9 mouse cellular contexts compared by ENCODE assay signal in the genomic region with DNA sequence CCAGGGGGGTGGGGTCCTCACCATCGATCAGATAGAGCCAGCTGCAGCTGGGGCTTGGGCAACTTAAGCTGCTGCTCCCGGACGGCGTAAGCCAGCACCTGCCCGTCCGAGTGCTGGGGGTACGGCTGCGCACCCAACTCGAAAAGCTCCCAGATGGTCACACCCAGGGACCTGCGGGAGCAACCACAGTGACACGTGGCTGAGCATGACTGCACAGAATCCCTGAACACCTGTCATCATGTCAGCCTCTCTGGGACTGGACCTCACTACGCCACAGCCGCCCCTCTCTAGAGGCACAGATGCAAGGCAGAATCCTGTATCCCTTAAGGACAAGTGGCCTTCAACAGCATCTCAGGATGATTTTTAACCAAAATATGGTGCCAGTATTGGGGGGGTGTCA. TPM values are rescaled to one million over a fixed set of nuclear protein-coding genes. Genes with fewer than 3 reads are reported as not detected.
DNase-seq lines count a peak whose midpoint lies in the region; ATAC-seq lines count a peak whose summit lies in the region.
"Had no signal": no experiment of that assay in that cellular context is flagged by ENCODE, and none has a peak within 500 bp of the region (broad histone marks: within the 10 kb centered on the region; RNA-seq: fewer than 3 reads in every experiment).

No protein-coding gene starts in this region.

- 72% methylated on average over 13 of the region's 13 CpGs for WGBS in liver, embryonic 12.5 days (ENCODE audit: insufficient replicate concordance)
- WGBS in hindbrain, embryonic 10.5 days, result 81% methylated on average over 13 of the region's 13 CpGs
- 76% methylated on average over 13 of the region's 13 CpGs for WGBS in neural tube, embryonic 13.5 days

- DNase-seq in cerebellum, postnatal 25 days, result peak; percentile 62 to 63
- no peak for DNase-seq in cerebellum, adult 11 months
- no peak for DNase-seq in liver
- DNase-seq in hindbrain, embryonic 10.5 days (ENCODE audit: low spot score), result no peak
- DNase-seq in left cerebral cortex, adult 9 months (ENCODE audit: low spot score in 2 of 2), result no peak
- DNase-seq in testis, postnatal 10 days (ENCODE audit: low spot score), result no peak

- peaks cover 9% of the 10 kb centered on the region; the same call in 1 of the 2 replicates for H3K4me1 ChIP-seq in liver, embryonic 12.5 days
- H3K4me1 ChIP-seq in hindbrain, embryonic 10.5 days (replicated peaks), result peaks cover 52% of the 10 kb centered on the region
- peaks cover 26% of the 10 kb centered on the region for H3K4me1 ChIP-seq in neural tube, embryonic 13.5 days (replicated peaks)

- ATAC-seq in liver, embryonic 12.5 days, result 0 out of 2 replicates have a peak, but pooled peaks have one; percentile 3
- peak; percentile 17 for ATAC-seq in neural tube, embryonic 13.5 days (ENCODE audit: low read depth)

- H3K36me3 ChIP-seq in liver, embryonic 12.5 days, result no peaks in the 10 kb centered on the region
- no peaks in the 10 kb centered on the region for H3K36me3 ChIP-seq in hindbrain, embryonic 10.5 days
- peaks cover 65% of the 10 kb centered on the region for H3K36me3 ChIP-seq in neural tube, embryonic 13.5 days
- H3K36me3 ChIP-seq: limb, embryonic 15.5 days had no signal

- H3K4me3 ChIP-seq in liver, embryonic 12.5 days, result no peak overlapping the region
- H3K4me3 ChIP-seq in hindbrain, embryonic 10.5 days, result no peak overlapping the region; the same call in 1 of the 2 replicates
- no peak overlapping the region for H3K4me3 ChIP-seq in neural tube, embryonic 13.5 days

- no peak overlapping the region for H3K27ac ChIP-seq in liver, embryonic 12.5 days
- H3K27ac ChIP-seq in hindbrain, embryonic 10.5 days, result peak overlapping the region; percentile 64; the same call in 1 of the 2 replicates
- H3K27ac ChIP-seq in neural tube, embryonic 13.5 days (replicated peaks), result no peak overlapping the region
- H3K27ac ChIP-seq: limb, embryonic 15.5 days had no signal

- H3K9ac ChIP-seq in liver, embryonic 12.5 days, result no peak overlapping the region
- peak overlapping the region; percentile 50; the same call in 1 of the 2 replicates for H3K9ac ChIP-seq in neural tube, embryonic 13.5 days

- no peak overlapping the region for H3K4me2 ChIP-seq in liver, embryonic 12.5 days
- H3K4me2 ChIP-seq in neural tube, embryonic 13.5 days, result peak overlapping the region; percentile 53

- H3K27me3 ChIP-seq in liver, embryonic 12.5 days (replicated peaks), result peaks cover 35% of the 10 kb centered on the region
- H3K27me3 ChIP-seq in hindbrain, embryonic 10.5 days (ENCODE audit: insufficient read depth, poor library complexity, severe bottlenecking), result peaks cover 42% of the 10 kb centered on the region
- H3K27me3 ChIP-seq in neural tube, embryonic 13.5 days, result peaks cover 6% of the 10 kb centered on the region; the same call in 1 of the 2 replicates

- no peaks in the 10 kb centered on the region for H3K9me3 ChIP-seq in liver, embryonic 12.5 days (replicated peaks)
- no peaks in the 10 kb centered on the region for H3K9me3 ChIP-seq in hindbrain, embryonic 10.5 days
- H3K9me3 ChIP-seq in neural tube, embryonic 13.5 days, result no peaks in the 10 kb centered on the region
- H3K9me3 ChIP-seq: limb, embryonic 15.5 days had no signal

RNA-seq across cellular contexts. Expression of gene Aatk, which starts 34.3 kb away (rescaled TPM):
- polyA plus RNA-seq in liver, embryonic 12.5 days (2016; fragmentation: Nextera tagmentation; extraction: Ambion mirVana), result 0.37 and 0.49 TPM in 2 replicates
- 1.6 and 3.2 TPM in 2 replicates for polyA plus RNA-seq in hindbrain, embryonic 10.5 days (2016; fragmentation: Nextera tagmentation; extraction: Ambion mirVana)
- 28.2 and 34.2 TPM in 2 replicates for polyA plus RNA-seq in neural tube, embryonic 13.5 days (2015; fragmentation: Nextera tagmentation; extraction: Ambion mirVana)

Comparison
In these comparisons a context has a peak if more than half of its experiments do, and no peak if none do; other contexts are left out.
1. DNase-seq: peak in cerebellum, postnatal 25 days (2 of 2); none in cerebellum, adult 11 months (single experiment), liver (single experiment), hindbrain, embryonic 10.5 days (single experiment), left cerebral cortex, adult 9 months (0 of 2) and testis, postnatal 10 days (single experiment).